Mouse (Mus musculus) layer of hippocampus, adult 8-10 months (tissue): ENCODE data around the gene Kcnj5. TPM values are rescaled to one million over a fixed set of nuclear protein-coding genes. Genes with fewer than 3 reads are reported as not detected.

Experiments
- DNase-seq, 2 experiments: peaks; one replicate each; pipeline ENCODE4 v3.0.0; 2022; ENCODE audit warnings: low spot score in 2 of 2
- total RNA-seq, 4 experiments: library from RNA; stranded (reverse); gene quantifications; 2 replicates each; pipeline ENCODE4 v1.2.4; 2022

Gene Kcnj5
- total RNA-seq: under 1 TPM; 0.27 to 0.43 (median 0.40) TPM

GRCm38 (mm10) chr9:32344051-32344450 lies at the start of gene Kcnj5:
Kcnj5 (minus strand) TSS chr9:32344350.
- DNase-seq: no peak

GRCm38 (mm10) chr9:32392716-32393115 lies 48.6 kb upstream of the Kcnj5 start:
- no peak for DNase-seq

GRCm38 (mm10) chr9:32391701-32392100 lies 47.6 kb upstream of the Kcnj5 start:
- no peak for DNase-seq

GRCm38 (mm10) chr9:32391092-32391491 lies 46.9 kb upstream of the Kcnj5 start:
- DNase-seq: no peak

GRCm38 (mm10) chr9:32388120-32388519 lies 44.0 kb upstream of the Kcnj5 start:
- DNase-seq: no peak

- no peak for DNase-seq
Observed at GRCm38 (mm10) chr9:32384906-32385305, 40.8 kb upstream of the Kcnj5 start.

GRCm38 (mm10) chr9:32376863-32377590 lies 32.9 kb upstream of the Kcnj5 start:
- DNase-seq: no peak

GRCm38 (mm10) chr9:32376031-32376430 lies 31.9 kb upstream of the Kcnj5 start:
- no peak for DNase-seq

- no peak for DNase-seq
Observed at GRCm38 (mm10) chr9:32373656-32374055, 29.5 kb upstream of the Kcnj5 start.

GRCm38 (mm10) chr9:32372202-32372601 lies 28.1 kb upstream of the Kcnj5 start, which contains the start of gene Kcnj1:
Kcnj1 (plus strand) TSS chr9:32372493.
- DNase-seq: no peak

GRCm38 (mm10) chr9:32369388-32369787 lies 25.2 kb upstream of the Kcnj5 start:
- no peak for DNase-seq

- DNase-seq: no peak
Observed at GRCm38 (mm10) chr9:32368812-32369211, 24.7 kb upstream of the Kcnj5 start.

GRCm38 (mm10) chr9:32360770-32361169 lies 16.6 kb upstream of the Kcnj5 start:
- no peak for DNase-seq

- DNase-seq: peak; percentile 43 to 86
Observed at GRCm38 (mm10) chr9:32350332-32350731, 6.2 kb upstream of the Kcnj5 start.

- no peak for DNase-seq
Observed at GRCm38 (mm10) chr9:32349344-32349743, 5.2 kb upstream of the Kcnj5 start.

- DNase-seq: no peak
Observed at GRCm38 (mm10) chr9:32348096-32348495, 3.9 kb upstream of the Kcnj5 start.

- DNase-seq: no peak
Observed at GRCm38 (mm10) chr9:32344489-32344888, 339 bp upstream of the Kcnj5 start.

GRCm38 (mm10) chr9:32342929-32343328 lies 1.2 kb downstream of the Kcnj5 start:
- DNase-seq: no peak

GRCm38 (mm10) chr9:32340831-32341230 lies 3.3 kb downstream of the Kcnj5 start:
- DNase-seq: no peak

GRCm38 (mm10) chr9:32335389-32336150 lies 8.6 kb downstream of the Kcnj5 start:
- no peak for DNase-seq

- no peak for DNase-seq
Observed at GRCm38 (mm10) chr9:32331162-32331561, 13.0 kb downstream of the Kcnj5 start.

GRCm38 (mm10) chr9:32328777-32329176 lies 15.4 kb downstream of the Kcnj5 start:
- no peak for DNase-seq

- DNase-seq: no peak
Observed at GRCm38 (mm10) chr9:32323610-32324009, 20.5 kb downstream of the Kcnj5 start.
